Mouse (Mus musculus) liver, postnatal 0 days (tissue): ENCODE data around the gene Syne4. TPM values are rescaled to one million over a fixed set of nuclear protein-coding genes. Genes with fewer than 3 reads are reported as not detected.

ENCODE experiments used
- ATAC-seq: fragments of 200-750 bp; cut with Nextera tagmentation; 2 replicates; pipeline ENCODE4 v1.8.0; 2017; ENCODE audit warnings: mild to moderate bottlenecking, moderate library complexity
- DNase-seq: peaks from one replicate; pipeline ENCODE4 v3.0.0-alpha.2; 2016
- H3K27ac ChIP-seq: fragments of 300-500 bp; sonication (generic); 2 replicates; pipeline ENCODE4 v1.5.1; 2014; ENCODE audit warnings: antibody characterized with exemption, moderate library complexity, mild to moderate bottlenecking, low read depth
- H3K27me3 ChIP-seq: fragments of 300-500 bp; sonication (generic); 2 replicates; pipeline ENCODE4 v1.6.1; 2014; ENCODE audit warnings: low read length, control low read depth, mixed read lengths; ENCODE audit not compliant: insufficient read depth
- H3K36me3 ChIP-seq: fragments of 300-500 bp; sonication (generic); replicated peaks from 2 replicates; pipeline ENCODE4 v1.6.1; 2014; ENCODE audit warnings: mild to moderate bottlenecking, control low read depth, low read length, moderate library complexity, mixed read lengths; ENCODE audit not compliant: insufficient read depth
- H3K4me1 ChIP-seq: fragments of 300-500 bp; sonication (generic); 2 replicates; pipeline ENCODE4 v1.6.1; 2014; ENCODE audit warnings: antibody characterized with exemption, mild to moderate bottlenecking, control low read depth; ENCODE audit not compliant: insufficient read depth
- H3K4me2 ChIP-seq: fragments of 300-500 bp; sonication (generic); 2 replicates; pipeline ENCODE4 v1.6.1; 2014; ENCODE audit warnings: low read depth, mild to moderate bottlenecking, low read length, moderate library complexity, mixed read lengths
- H3K4me3 ChIP-seq: fragments of 300-500 bp; sonication (generic); 2 replicates; pipeline ENCODE4 v1.5.1; 2014; ENCODE audit warnings: low read depth, low read length
- H3K9ac ChIP-seq: fragments of 300-500 bp; sonication (generic); replicated peaks from 2 replicates; pipeline ENCODE4 v1.6.1; 2014; ENCODE audit warnings: mild to moderate bottlenecking, moderate library complexity
- H3K9me3 ChIP-seq: fragments of 300-500 bp; sonication (generic); 2 replicates; pipeline ENCODE4 v1.6.1; 2016; ENCODE audit warnings: mild to moderate bottlenecking, control low read depth, low read length, mixed read lengths
- CTCF ChIP-seq: sonication (generic); IDR thresholded peaks from 2 replicates; pipeline ENCODE4 v1.5.1; 2016; ENCODE audit warnings: antibody characterized with exemption, low read depth
- EP300 ChIP-seq: IDR thresholded peaks from 2 replicates; pipeline ENCODE4 v1.6.1; 2016; ENCODE audit warnings: antibody characterized with exemption, low read depth, mild to moderate bottlenecking
- WGBS: fragments of 180-500 bp; shearing (Covaris S2); extraction: QIAGEN DNeasy Blood & Tissue Kit; methylation state at CpG from one replicate; pipeline ENCODE4 v1.1.7; 2014; ENCODE audit not compliant: insufficient replicate concordance; 5-methylcytosine and 5-hydroxymethylcytosine counted together
- polyA plus RNA-seq: library from polyadenylated mRNA; unstranded; fragments of >200 nt; fragmentation: Nextera tagmentation; extraction: Ambion mirVana; gene quantifications from 2 replicates; pipeline ENCODE4 v1.2.1, GENCODE M21; 2015

Gene Syne4
- polyA plus RNA-seq, 1 experiment from 2014 or later = 12.8 TPM

DNA sequence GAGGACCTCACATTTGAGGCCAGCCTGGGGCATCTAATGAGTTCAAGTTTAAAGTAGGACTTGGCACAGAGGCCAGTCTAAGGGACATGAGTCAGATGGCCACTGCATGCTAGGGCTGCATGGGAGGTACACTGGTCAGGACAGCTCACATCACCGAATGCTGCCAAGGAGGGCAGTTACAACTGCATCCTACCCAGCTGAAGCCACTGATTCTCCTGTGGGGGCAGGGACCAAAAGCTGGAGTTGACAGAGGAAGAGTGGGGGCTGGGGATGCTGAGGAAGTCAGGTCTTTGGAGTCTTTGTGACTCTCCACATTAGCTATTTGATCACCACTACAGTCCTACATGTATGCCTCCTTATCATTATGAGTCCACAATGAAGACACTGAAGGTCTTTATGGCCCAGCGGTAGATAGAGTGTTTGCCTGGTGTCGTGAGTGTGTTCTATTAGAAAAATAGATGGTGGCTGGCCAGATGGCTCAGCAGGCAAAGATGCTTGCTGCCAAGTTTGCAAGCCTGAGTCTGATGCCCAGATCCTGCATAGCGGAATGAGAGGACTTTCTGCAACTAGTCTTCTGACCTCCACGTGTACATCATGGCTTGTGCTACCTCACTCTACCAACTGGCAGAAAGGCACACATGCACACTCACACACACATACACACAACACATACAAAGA is 25.0 kb downstream of the Syne4 start:
- H3K4me2 ChIP-seq = no peak overlapping the region
- no peak for TF ChIP-seq EP300
- no peak for TF ChIP-seq CTCF
- no peaks in the 10 kb centered on the region for H3K4me1 ChIP-seq
- H3K9me3 ChIP-seq = no peaks in the 10 kb centered on the region
- no peak overlapping the region for H3K27ac ChIP-seq
- no peaks in the 10 kb centered on the region for H3K36me3 ChIP-seq
- no peak overlapping the region for H3K4me3 ChIP-seq
- WGBS = 65% methylated on average over 5 of the region's 5 CpGs
- peaks cover 10% of the 10 kb centered on the region; the same call in 1 of the 2 replicates for H3K27me3 ChIP-seq
- ATAC-seq (no peak), DNase-seq (no peak)
- no peak overlapping the region for H3K9ac ChIP-seq

DNA sequence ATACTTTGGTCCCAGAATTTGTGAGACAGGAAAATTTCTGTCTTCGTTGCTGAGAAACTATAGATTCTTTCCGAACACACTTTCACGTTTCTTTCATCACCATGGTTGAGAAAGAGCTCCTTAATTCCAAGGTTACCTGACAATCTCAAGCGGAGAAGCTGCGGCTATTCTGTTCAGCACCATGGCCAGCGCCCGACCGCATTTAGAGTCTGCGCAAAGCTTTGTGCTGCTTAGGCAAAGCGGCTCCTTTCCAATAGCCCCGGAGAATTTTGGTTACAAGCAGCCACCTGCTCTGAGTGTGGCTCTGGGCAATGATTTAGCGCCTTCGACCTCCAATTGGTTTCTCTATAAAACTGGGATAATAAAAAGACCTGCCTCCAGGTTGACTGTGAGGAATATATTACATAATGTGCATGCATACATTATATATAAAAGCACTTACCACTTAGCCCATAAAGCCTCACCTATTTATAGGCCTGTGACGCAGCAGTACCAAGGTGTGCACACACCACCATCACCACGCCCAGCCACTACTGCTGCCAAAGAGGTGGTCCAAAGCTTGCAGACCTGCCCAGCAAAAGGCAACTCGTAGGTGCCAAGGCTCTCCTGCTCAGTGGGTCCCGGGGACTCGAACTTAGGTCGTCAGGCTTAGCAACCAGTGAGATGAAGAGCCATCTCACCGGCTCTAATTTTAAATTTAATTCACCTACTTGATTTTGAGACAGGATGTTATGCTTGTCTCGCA is 32.2 kb downstream of the Syne4 start:
- no peak overlapping the region for H3K9ac ChIP-seq
- 23% methylated on average over 21 of the region's 21 CpGs for WGBS
- no peak overlapping the region for H3K4me2 ChIP-seq
- DNase-seq (peak; percentile 79), ATAC-seq (no peak)
- H3K4me3 ChIP-seq = no peak overlapping the region
- H3K9me3 ChIP-seq = no peaks in the 10 kb centered on the region
- H3K27me3 ChIP-seq = peaks cover 14% of the 10 kb centered on the region; the same call in 1 of the 2 replicates
- no peak overlapping the region for H3K27ac ChIP-seq
- TF ChIP-seq EP300 (no peak), CTCF (no peak)
- H3K36me3 ChIP-seq = no peaks in the 10 kb centered on the region
- H3K4me1 ChIP-seq = no peaks in the 10 kb centered on the region

DNA sequence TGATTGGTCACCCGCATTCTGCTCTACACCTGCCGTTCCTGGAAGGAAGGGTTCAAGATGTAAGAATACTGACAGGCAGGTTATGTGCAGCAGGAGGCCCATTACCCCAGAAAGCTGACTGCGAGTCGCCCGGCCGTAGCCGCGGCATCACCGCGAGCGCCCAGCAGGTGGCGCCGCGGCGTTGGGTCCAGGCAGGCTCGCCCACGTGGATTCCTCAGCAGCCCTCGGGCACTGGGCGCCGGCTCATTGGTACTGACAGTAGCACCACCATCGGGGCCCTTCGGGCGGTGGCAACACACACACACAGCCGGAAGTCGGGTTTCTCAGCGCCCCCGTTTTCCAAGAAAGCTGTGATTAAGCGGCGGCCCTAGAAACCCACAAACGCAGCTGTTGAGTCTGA is 33.2 kb downstream of the Syne4 start:
- ATAC-seq (peak; percentile 72), DNase-seq (peak; percentile 80)
- TF ChIP-seq EP300 (no peak), CTCF (peak; percentile 88)
- Histone ChIP-seq H3K9ac (no peak overlapping the region), H3K27me3 (peaks cover 14% of the 10 kb centered on the region; the same call in 1 of the 2 replicates), H3K4me2 (no peak overlapping the region), H3K36me3 (no peaks in the 10 kb centered on the region), H3K9me3 (no peaks in the 10 kb centered on the region), H3K4me1 (no peaks in the 10 kb centered on the region), H3K4me3 (no peak overlapping the region), H3K27ac (no peak overlapping the region)
- 2% methylated on average over 30 of the region's 30 CpGs for WGBS

DNA sequence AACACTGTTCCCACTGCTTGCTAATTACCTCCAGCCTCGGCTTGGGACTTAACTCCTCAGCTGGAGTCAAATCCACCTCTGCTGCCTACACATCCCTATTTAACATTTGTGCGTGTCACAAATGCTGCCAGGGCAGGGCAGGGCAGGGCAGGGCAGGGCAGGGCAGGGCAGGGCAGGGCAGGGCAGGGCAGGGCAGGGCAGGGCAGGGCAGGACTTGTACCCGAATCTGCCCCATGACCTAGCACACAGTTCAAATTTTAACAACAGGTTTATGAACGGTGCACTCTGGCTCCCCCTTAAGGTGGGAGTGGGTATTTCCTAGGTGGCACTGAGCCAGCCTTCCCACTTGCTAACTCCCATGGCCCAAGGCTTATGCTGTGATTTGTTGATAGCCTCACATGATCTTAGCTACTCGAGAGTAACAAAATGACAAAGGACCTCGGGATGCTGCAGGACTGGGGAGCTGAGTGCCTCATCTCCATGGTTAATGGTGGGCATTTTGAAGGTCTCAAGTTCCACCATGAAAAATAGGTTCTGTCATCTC is 38.7 kb downstream of the Syne4 start:
- no peak overlapping the region for H3K4me2 ChIP-seq
- 19% methylated on average over 6 of the region's 6 CpGs for WGBS
- H3K9ac ChIP-seq = no peak overlapping the region
- TF ChIP-seq CTCF (peak; percentile 81), EP300 (no peak)
- H3K27me3 ChIP-seq = 0 out of 2 replicates have a peak, but pooled peaks cover 3% of the 10 kb centered on the region
- ATAC-seq (peak; percentile 78), DNase-seq (peak; percentile 81)
- peak overlapping the region; percentile 91 for H3K27ac ChIP-seq
- no peaks in the 10 kb centered on the region for H3K9me3 ChIP-seq
- no peaks in the 10 kb centered on the region for H3K36me3 ChIP-seq
- no peak overlapping the region for H3K4me3 ChIP-seq
- peaks cover 8% of the 10 kb centered on the region for H3K4me1 ChIP-seq

DNA sequence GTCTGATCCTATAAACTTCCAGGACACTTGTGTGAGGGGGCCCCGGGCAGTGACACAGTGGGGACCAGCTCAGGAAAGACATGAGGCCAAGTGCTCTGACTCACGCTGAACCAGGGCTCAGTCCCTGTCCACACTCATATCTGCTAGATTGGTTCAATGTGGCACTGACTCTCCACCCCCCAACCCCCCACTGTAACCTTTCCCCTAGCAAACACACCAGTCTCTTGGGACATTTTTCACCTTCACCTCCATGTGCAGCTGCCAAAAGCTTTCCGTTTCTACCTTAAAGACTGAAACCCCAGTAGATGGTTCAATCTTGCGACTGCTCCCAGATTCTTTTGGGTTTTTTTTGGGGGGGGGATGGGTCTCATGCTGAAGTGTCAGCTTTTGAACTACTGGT is 39.5 kb downstream of the Syne4 start:
- Histone ChIP-seq H3K4me3 (no peak overlapping the region), H3K4me2 (peak overlapping the region; percentile 45), H3K27me3 (no peaks in the 10 kb centered on the region), H3K27ac (peak overlapping the region; percentile 91), H3K9me3 (no peaks in the 10 kb centered on the region), H3K4me1 (peaks cover 8% of the 10 kb centered on the region), H3K9ac (peak overlapping the region; percentile 26; the same call in 1 of the 2 replicates), H3K36me3 (no peaks in the 10 kb centered on the region)
- TF ChIP-seq CTCF = no peak
- TF ChIP-seq EP300 = peak; percentile 38; the same call in 1 of the 2 replicates
- 54% methylated on average over 3 of the region's 4 CpGs for WGBS
- DNase-seq (peak; percentile 62), ATAC-seq (peak; percentile 70)
